Mouse (Mus musculus) hindbrain, embryonic 12.5 days (tissue): Measurements from ENCODE around the gene Klhl21. TPM values are rescaled to one million over a fixed set of nuclear protein-coding genes. Genes with fewer than 3 reads are reported as not detected.

Experiments used
- ATAC-seq: fragments of 200-750 bp; cut with Nextera tagmentation; 2 replicates; pipeline ENCODE4 v1.8.0; 2017; ENCODE audit warnings: moderate TSS enrichment; ENCODE audit not compliant: low FRiP score
- H3K27ac ChIP-seq: fragments of 300-500 bp; sonication (generic); 2 replicates; pipeline ENCODE4 v1.5.1; 2016; ENCODE audit warnings: mild to moderate bottlenecking
- H3K27me3 ChIP-seq: fragments of 300-500 bp; sonication (generic); 2 replicates; pipeline ENCODE4 v1.6.1; 2016; ENCODE audit warnings: mild to moderate bottlenecking
- H3K36me3 ChIP-seq: fragments of 300-500 bp; sonication (generic); 2 replicates; pipeline ENCODE4 v1.6.1; 2016; ENCODE audit warnings: mild to moderate bottlenecking
- H3K4me1 ChIP-seq: fragments of 300-500 bp; sonication (generic); 2 replicates; pipeline ENCODE4 v1.6.1; 2016
- H3K4me2 ChIP-seq: fragments of 300-500 bp; sonication (generic); replicated peaks from 2 replicates; pipeline ENCODE4 v1.6.1; 2016; ENCODE audit warnings: mild to moderate bottlenecking
- H3K4me3 ChIP-seq: fragments of 300-500 bp; sonication (generic); 2 replicates; pipeline ENCODE4 v1.5.1; 2016; ENCODE audit warnings: mild to moderate bottlenecking
- H3K9ac ChIP-seq: fragments of 300-500 bp; sonication (generic); 2 replicates; pipeline ENCODE4 v1.6.1; 2016; ENCODE audit warnings: mild to moderate bottlenecking, moderate library complexity
- H3K9me3 ChIP-seq: fragments of 300-500 bp; sonication (generic); replicated peaks from 2 replicates; pipeline ENCODE4 v1.6.1; 2016; ENCODE audit warnings: mild to moderate bottlenecking
- WGBS: fragments of 180-500 bp; shearing (Covaris S2); methylation state at CpG from one replicate; pipeline ENCODE4 v1.1.7; 2016; 5-methylcytosine and 5-hydroxymethylcytosine counted together
- polyA plus RNA-seq: library from polyadenylated mRNA; unstranded; fragments of >200 nt; fragmentation: Nextera tagmentation; extraction: Ambion mirVana; gene quantifications from 2 replicates; pipeline ENCODE4 v1.2.1, GENCODE M21; 2016

The Klhl21 gene
- polyA plus RNA-seq, 1 experiment from 2014 or later: 8.0 TPM

DNA sequence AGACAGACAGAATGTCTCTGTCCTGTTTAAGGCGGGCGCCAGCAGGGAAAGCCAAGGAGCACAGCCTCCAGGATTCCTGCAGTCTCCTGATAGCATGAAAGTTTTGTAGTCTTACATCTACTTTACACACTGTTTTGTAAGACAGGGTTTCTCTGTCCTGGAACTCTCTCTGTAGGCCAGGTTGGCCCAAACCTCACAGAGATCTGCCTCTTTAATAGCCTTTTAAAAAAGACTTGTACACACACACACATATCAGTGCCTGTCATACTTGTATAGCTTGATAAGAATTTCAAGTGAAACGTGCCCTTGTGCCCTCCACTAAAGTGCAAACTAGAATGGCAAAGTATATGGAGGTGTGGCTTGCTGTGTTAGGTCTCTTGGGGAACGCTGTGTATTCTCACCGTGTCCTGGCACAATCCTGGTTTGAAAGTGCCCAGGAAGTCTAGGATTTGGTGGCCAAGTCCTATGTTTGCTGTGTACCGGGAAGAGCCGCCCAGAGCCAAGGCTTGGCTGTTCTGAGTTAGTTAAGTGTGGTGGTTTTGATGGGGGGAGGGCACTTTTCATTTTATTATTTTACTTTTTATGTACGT lies 2.7 kb downstream of the Klhl21 start:
- peak overlapping the region; percentile 100 for H3K4me2 ChIP-seq
- peaks cover 50% of the 10 kb centered on the region for H3K27me3 ChIP-seq
- H3K4me1 ChIP-seq: peaks cover 34% of the 10 kb centered on the region
- no peak for ATAC-seq
- peak overlapping the region; percentile 70 for H3K4me3 ChIP-seq
- WGBS: 76% methylated on average over 8 of the region's 8 CpGs
- H3K36me3 ChIP-seq: 0 out of 2 replicates have a peak, but pooled peaks cover 5% of the 10 kb centered on the region
- H3K9ac ChIP-seq: no peak overlapping the region
- H3K9me3 ChIP-seq: no peaks in the 10 kb centered on the region
- no peak overlapping the region for H3K27ac ChIP-seq

DNA sequence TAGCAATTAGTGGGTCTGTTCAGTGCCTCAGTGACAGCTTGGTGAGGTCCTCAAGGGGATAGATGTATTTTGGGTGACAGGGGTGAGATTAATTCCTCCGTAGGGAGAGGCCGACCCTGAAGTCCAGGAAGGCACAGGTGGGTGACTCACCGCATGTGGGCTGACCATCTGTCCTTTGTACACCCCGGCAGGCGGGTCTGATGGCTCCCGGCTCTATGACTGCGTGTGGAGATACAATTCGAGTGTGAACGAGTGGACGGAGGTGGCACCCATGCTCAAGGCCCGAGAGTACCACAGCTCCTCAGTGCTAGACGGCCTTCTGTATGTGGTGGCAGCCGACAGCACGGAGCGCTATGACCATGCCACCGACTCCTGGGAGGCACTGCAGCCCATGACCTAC lies 3.5 kb downstream of the Klhl21 start:
- 91% methylated on average over 16 of the region's 16 CpGs for WGBS
- H3K4me1 ChIP-seq: peaks cover 34% of the 10 kb centered on the region

DNA sequence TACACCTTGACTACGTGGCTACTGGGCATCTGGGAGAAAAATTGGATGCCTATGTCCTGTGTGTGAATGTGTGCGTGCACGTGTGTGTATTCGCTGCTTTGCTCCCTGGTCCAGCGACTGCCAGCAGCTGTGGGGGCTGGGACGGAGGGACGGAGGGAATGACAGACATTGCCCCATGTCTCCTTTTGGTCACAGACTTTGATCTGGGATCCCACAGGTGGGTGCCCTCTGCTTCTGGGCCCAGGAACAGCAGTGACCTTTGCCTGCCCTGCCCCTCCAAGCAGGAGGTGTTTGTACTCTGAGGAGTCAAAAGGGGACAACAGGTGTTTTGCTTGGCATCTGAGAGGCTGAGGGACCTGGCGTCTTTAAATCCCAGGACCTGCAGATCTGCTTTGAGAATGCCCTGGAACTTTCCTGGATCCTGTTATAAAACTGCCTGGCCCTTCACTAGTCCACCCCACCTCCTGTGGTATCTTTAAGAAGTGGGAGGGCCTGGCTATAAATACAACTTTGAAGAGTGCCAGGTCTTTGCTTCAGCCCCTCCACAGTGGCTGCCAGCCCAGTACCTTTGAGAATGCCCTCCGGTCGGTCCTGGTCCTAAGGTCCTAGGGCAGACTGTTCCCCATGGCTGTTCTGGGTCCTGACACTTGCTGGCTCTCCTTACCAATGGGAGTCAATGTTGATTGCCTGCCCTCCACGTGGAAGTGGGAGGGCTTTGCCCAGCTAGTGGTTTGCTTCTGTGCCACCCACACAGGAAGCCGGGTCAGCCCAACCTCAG lies 4.6 kb downstream of the Klhl21 start:
- Histone ChIP-seq H3K27me3 (peaks cover 31% of the 10 kb centered on the region), H3K4me2 (no peak overlapping the region), H3K27ac (no peak overlapping the region), H3K9me3 (no peaks in the 10 kb centered on the region), H3K4me3 (no peak overlapping the region), H3K9ac (no peak overlapping the region), H3K36me3 (peaks cover 8% of the 10 kb centered on the region; the same call in 1 of the 2 replicates), H3K4me1 (peaks cover 24% of the 10 kb centered on the region)
- ATAC-seq: no peak
- WGBS: 86% methylated on average over 12 of the region's 12 CpGs

More for the DNA sequence above, 3.5 kb downstream of the Klhl21 start:
- ATAC-seq: no peak
- Histone ChIP-seq H3K27me3 (peaks cover 42% of the 10 kb centered on the region), H3K9ac (no peak overlapping the region), H3K4me2 (no peak overlapping the region), H3K36me3 (peaks cover 5% of the 10 kb centered on the region; the same call in 1 of the 2 replicates), H3K27ac (no peak overlapping the region), H3K4me3 (no peak overlapping the region), H3K9me3 (no peaks in the 10 kb centered on the region)

DNA sequence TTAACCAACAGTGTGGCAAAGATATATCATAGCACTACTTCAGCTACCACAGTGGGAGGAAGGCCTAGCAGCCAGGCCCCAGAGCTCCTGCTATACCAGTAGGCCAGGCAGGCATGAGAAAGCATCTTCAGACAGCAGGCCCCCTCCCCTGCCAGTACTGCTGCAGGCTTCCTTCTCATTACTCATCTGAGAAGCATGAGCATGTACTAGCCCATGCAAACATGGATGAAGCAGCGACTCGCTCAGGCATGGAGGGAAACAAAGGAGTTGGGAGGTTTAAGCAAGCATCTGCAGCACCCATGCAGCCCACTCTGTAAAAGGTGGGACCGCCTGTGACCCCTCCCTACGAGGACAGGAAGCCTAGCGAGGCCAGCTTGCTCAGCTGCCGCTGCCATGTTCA lies 10.5 kb downstream of the Klhl21 start:
- H3K9me3 ChIP-seq: no peaks in the 10 kb centered on the region
- H3K27me3 ChIP-seq: no peaks in the 10 kb centered on the region
- H3K4me3 ChIP-seq: no peak overlapping the region
- no peak overlapping the region for H3K27ac ChIP-seq
- H3K4me2 ChIP-seq: no peak overlapping the region
- H3K4me1 ChIP-seq: no peaks in the 10 kb centered on the region
- H3K9ac ChIP-seq: no peak overlapping the region
- 93% methylated on average over 6 of the region's 6 CpGs for WGBS
- ATAC-seq: no peak
- peaks cover 59% of the 10 kb centered on the region for H3K36me3 ChIP-seq

DNA sequence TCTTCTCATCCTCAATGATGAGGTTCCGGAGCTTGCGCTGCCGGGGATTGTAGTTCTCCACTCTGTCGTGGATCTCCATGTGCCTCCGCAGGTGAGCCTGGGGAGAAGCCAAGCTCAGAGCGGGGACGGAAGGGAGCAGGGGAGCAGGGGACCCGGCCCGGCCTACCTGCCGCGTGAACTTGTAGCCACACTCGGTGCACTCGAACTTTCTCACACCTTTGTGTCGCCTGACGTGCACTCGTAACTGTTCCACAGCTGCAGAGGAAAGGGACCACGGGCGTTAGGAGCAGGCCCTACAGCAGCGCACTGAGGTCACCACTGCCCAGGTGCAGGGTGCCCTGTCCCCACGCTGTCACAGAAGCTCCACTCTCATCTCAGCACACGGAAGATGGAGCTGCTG lies 11.4 kb downstream of the Klhl21 start:
- Histone ChIP-seq H3K4me3 (no peak overlapping the region), H3K4me2 (no peak overlapping the region), H3K27ac (no peak overlapping the region), H3K27me3 (no peaks in the 10 kb centered on the region), H3K36me3 (peaks cover 68% of the 10 kb centered on the region), H3K4me1 (peaks cover 6% of the 10 kb centered on the region), H3K9ac (no peak overlapping the region), H3K9me3 (no peaks in the 10 kb centered on the region)
- ATAC-seq: no peak
- WGBS: 95% methylated on average over 21 of the region's 21 CpGs

DNA sequence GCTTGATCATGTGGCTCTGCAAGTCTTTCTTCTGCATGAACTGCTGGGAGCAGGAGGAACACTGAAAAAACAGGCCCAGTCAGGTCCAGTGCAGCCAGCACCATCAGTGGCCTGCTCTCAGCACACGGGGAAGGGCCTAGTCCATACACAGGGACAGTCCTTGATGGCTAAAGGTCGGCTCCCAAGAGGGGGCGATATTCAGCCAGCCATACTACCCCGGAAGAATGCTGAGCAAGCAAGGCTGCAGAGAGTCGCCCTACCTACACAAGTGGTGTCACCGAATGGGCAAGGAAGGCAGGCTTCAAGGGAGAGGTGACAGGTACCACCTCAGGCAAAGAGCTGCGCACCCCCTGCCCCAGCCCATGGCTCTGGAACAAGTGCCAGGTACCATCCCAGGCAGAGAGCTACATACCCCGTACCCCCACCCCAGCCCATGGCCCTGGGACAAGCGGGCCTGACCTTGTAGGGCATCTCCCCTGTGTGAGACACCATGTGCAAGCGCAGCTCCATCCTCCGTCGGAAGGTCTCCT lies 13.0 kb downstream of the Klhl21 start:
- ATAC-seq: no peak
- WGBS: 78% methylated on average over 12 of the region's 12 CpGs
- Histone ChIP-seq H3K9me3 (no peaks in the 10 kb centered on the region), H3K27me3 (no peaks in the 10 kb centered on the region), H3K36me3 (peaks cover 68% of the 10 kb centered on the region), H3K4me1 (peaks cover 22% of the 10 kb centered on the region), H3K9ac (0 out of 2 replicates have a peak overlapping the region, but pooled peaks have one; percentile 4), H3K4me2 (no peak overlapping the region), H3K27ac (no peak overlapping the region), H3K4me3 (no peak overlapping the region)

DNA sequence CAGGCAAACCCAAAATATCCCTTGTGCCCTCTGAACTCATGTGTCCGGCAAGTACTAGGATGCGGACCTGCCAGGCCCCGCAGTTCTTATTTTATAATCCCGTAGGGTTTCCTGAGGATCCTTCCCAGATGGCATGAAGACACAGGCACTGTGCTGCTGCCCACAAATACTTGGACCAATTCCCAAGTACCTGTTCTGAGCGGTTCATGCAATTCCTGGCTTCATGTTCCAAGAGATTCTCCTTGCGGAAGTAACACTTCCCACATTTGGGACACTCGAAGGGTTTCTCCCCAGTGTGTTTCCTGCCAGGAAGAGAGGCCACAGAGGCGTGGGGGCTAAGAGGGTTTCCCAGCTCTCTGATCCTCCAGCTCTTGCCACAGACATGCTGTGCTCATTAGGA lies 13.9 kb downstream of the Klhl21 start:
- Histone ChIP-seq H3K36me3 (peaks cover 68% of the 10 kb centered on the region), H3K27ac (no peak overlapping the region), H3K4me2 (no peak overlapping the region), H3K27me3 (no peaks in the 10 kb centered on the region), H3K4me1 (peaks cover 26% of the 10 kb centered on the region), H3K9ac (no peak overlapping the region), H3K4me3 (no peak overlapping the region), H3K9me3 (no peaks in the 10 kb centered on the region)
- 89% methylated on average over 8 of the region's 8 CpGs for WGBS
- ATAC-seq: no peak

DNA sequence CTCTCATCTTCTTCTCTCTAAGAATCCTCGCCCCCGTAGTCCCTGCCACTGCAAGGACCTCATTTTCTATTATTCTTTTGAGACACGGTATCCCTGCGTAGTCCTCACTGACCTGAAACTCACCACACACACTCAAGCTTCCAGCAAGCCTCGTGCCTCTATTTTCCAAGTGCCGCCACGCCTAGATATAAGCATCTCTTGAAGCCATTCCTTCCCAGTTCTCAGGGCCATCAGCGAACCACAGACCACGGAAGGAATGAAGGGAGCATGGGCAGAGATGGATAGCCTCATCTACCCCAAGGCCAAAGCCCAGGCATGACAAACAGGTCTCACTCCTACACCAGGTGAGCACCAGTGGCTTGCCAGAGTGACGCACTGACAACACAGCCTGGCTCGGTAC lies 15.9 kb downstream of the Klhl21 start:
- 91% methylated on average over 11 of the region's 11 CpGs for WGBS

DNA sequence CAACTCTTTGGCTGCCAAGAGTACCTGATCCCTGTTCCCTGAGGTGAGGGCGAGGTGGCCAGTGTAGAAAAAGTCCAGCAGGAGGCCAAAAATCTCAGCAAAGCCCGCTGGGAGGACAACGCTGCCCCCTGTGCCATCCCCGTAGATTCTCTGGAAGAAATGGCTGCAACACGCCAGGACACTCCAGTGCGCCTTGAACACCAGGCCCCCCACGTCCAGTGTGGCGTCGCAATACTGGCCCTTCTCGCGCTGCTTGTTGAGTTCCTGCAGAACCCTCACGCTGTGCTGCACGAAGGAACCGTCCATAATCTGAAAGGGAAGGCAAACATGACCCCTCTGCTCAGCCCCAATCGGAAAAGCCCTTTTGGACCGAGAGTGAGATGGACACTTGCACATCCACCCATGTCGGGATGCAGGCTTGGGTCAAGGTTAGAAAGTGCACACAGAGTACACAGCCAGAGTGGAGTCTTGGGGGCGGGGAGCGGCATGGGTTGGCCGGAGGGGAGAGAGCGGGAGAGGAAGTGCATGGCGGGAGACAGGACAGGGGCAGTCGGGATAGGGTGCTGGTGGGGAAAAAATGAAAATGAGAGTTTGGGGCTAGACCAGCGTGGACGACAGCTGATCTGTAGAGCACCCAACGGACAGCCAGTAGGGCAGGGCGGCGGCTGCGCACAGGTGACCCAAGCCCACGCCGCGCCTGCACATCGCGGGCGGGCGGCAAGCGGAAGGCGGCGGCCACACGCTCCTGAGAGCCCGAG lies 18.3 kb downstream of the Klhl21 start:
- ATAC-seq: peak; percentile 78
- WGBS: 3% methylated on average over 40 of the region's 41 CpGs
- Histone ChIP-seq H3K4me1 (peaks cover 43% of the 10 kb centered on the region), H3K36me3 (peaks cover 31% of the 10 kb centered on the region), H3K9me3 (no peaks in the 10 kb centered on the region), H3K27me3 (peaks cover 3% of the 10 kb centered on the region; the same call in 1 of the 2 replicates), H3K4me2 (peak overlapping the region; percentile 99), H3K4me3 (peak overlapping the region; percentile 82), H3K9ac (peak overlapping the region; percentile 83), H3K27ac (peak overlapping the region; percentile 72; the same call in 1 of the 2 replicates)

More for the DNA sequence above, 15.9 kb downstream of the Klhl21 start:
- Histone ChIP-seq H3K36me3 (peaks cover 55% of the 10 kb centered on the region), H3K4me3 (no peak overlapping the region), H3K27me3 (no peaks in the 10 kb centered on the region), H3K4me2 (no peak overlapping the region), H3K4me1 (peaks cover 38% of the 10 kb centered on the region), H3K27ac (no peak overlapping the region), H3K9ac (no peak overlapping the region), H3K9me3 (no peaks in the 10 kb centered on the region)
- no peak for ATAC-seq

DNA sequence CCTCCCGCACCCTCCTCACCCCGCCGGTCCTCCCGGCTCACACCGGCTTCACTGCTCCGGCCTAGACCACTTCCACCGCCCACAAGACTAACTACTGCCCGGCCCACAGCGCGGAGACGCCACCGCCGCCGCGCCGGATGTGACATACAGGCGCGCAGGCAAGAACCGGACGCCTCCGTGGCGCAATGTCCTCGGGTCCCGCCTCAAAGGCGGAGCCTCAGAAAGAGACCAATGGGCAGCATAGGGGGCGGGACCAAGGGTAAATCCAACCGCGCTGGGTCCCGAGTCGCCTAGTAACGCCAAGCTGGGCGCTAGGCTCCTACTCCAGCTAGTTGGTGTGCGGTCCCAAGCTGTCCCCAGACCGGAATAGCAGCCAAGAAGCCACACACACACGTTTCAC lies 18.9 kb downstream of the Klhl21 start, which contains the start of gene Zbtb48:
Gene Zbtb48, minus strand, starts transcription at position 148 of the 400 bp plus-strand sequence.
- Histone ChIP-seq H3K9me3 (no peaks in the 10 kb centered on the region), H3K4me1 (peaks cover 43% of the 10 kb centered on the region), H3K4me3 (peak within 1 kb of the TSS; percentile 82), H3K36me3 (peaks cover 25% of the 10 kb centered on the region), H3K4me2 (peak within 1 kb of the TSS; percentile 99), H3K27ac (peak within 1 kb of the TSS; percentile 72), H3K9ac (peak within 1 kb of the TSS; percentile 83), H3K27me3 (peaks cover 9% of the 10 kb centered on the region; the same call in 1 of the 2 replicates)
- peak; percentile 98 for ATAC-seq
- 0% methylated on average over 35 of the region's 35 CpGs for WGBS

DNA sequence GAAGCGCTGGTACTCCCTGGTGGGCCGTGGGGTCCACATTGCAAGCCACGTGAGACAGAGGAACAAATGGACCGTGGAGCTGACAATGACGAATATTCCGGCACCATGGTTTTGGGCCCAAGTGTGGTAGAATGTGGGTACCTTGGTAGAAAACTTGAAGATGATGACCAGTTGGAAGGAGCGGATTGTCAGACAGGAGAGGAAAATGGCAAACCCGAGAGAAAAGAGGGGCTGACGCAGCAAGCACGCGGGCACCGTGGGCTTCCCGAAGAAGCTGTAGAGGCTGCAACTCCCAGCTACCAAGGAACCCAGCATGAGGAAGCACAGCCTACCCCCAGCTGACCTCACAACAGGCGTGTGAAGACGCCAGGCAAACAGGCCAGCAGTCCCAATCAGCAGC lies 19.9 kb downstream of the Klhl21 start:
- peaks cover 17% of the 10 kb centered on the region for H3K36me3 ChIP-seq
- peaks cover 10% of the 10 kb centered on the region; the same call in 1 of the 2 replicates for H3K27me3 ChIP-seq
- peak overlapping the region; percentile 82 for H3K4me3 ChIP-seq
- ATAC-seq: no peak
- H3K9me3 ChIP-seq: no peaks in the 10 kb centered on the region
- H3K9ac ChIP-seq: peak overlapping the region; percentile 76
- peak overlapping the region; percentile 99 for H3K4me2 ChIP-seq
- H3K27ac ChIP-seq: no peak overlapping the region
- H3K4me1 ChIP-seq: peaks cover 43% of the 10 kb centered on the region
- WGBS: 59% methylated on average over 15 of the region's 15 CpGs

DNA sequence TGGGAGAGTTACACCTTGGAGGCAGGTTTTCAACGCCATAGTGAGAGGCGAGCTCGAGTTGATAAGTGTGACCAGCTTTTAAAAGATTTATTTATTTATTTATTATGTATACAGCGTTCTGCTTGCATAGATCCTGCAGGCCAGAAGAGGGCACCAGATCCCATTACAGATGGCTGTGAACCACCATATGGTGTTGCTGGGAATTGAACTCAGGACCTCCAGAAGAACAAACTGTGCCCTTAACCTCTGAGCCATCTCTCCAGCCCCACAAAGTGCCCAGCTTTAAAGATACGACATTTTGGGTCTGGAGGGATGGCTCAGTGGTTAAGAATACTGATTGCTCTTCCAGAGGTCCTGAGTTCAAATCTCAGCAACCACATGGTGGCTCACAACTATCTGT lies 20.5 kb downstream of the Klhl21 start:
- Histone ChIP-seq H3K4me1 (peaks cover 43% of the 10 kb centered on the region), H3K4me2 (peak overlapping the region; percentile 99), H3K27ac (no peak overlapping the region), H3K36me3 (peaks cover 13% of the 10 kb centered on the region), H3K9ac (no peak overlapping the region), H3K27me3 (peaks cover 10% of the 10 kb centered on the region; the same call in 1 of the 2 replicates), H3K9me3 (no peaks in the 10 kb centered on the region), H3K4me3 (no peak overlapping the region)
- ATAC-seq: no peak
- WGBS: 42% methylated on average over 5 of the region's 5 CpGs
